Comparison of ENCODE assay signal across 9 mouse cellular contexts in the genomic region with DNA sequence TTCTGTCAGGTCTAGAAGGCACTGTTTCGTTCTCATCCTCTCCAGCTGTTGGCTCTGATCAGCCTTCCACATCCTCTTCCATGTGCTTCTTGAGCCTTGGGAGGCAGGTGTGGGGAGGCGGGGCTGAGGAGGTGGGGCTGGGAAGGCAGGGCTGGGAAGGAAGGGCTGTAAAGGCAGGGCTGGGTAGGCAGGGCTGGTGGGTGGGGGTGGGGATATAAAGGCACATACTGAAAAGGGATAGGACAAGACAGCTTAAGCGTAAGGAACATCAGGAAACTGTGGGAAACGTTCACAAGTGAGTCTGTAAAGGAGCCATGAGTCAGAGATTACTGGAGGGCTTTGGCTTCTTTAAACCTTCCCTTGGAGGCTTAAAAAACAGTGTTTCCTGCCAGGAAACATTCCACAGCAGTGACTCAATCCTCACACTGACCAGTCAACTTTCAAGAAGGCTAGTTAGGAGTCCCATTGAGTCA. TPM values are rescaled to one million over a fixed set of nuclear protein-coding genes. Genes with fewer than 3 reads are reported as not detected.
DNase-seq lines count a peak whose midpoint lies in the region; ATAC-seq and TF ChIP-seq lines count a peak whose summit lies in the region.
"Had no signal": no experiment of that assay in that cellular context is flagged by ENCODE, and none has a peak within 500 bp of the region (broad histone marks: within the 10 kb centered on the region; RNA-seq: fewer than 3 reads in every experiment).

No protein-coding gene starts in this region.

- 44% methylated on average over 4 of the region's 4 CpGs for whole genome bisulfite sequencing in limb, embryonic 13.5 days
- WGBS in limb, embryonic 10.5 days, result 63% methylated on average over 4 of the region's 4 CpGs
- WGBS in stomach, embryonic 14.5 days, result 50% methylated on average over 4 of the region's 4 CpGs

- TF ChIP-seq POLR2A in bone marrow macrophage, adult 2 months (IDR thresholded peaks at IDR 0.05; ENCODE audit: borderline replicate concordance, low read depth, low read length), result no peak

- H3K9me3 ChIP-seq in limb, embryonic 13.5 days, result peaks cover 11% of the 10 kb centered on the region; the same call in 1 of the 2 replicates
- no peaks in the 10 kb centered on the region for H3K9me3 ChIP-seq in limb, embryonic 10.5 days (replicated peaks)
- H3K9me3 ChIP-seq in stomach, embryonic 14.5 days (ENCODE audit: control insufficient read depth, low read depth, low read length), result peaks cover 5% of the 10 kb centered on the region; the same call in 1 of the 2 replicates

- no peak overlapping the region for H3K27ac ChIP-seq in limb, embryonic 13.5 days
- H3K27ac ChIP-seq in limb, embryonic 10.5 days, result no peak overlapping the region
- H3K27ac ChIP-seq in bone marrow macrophage, adult 2 months (ENCODE audit: insufficient read depth, low read depth, low read length), result peak overlapping the region; percentile 37
- H3K27ac ChIP-seq in stomach, embryonic 14.5 days (ENCODE audit: low read length), result no peak overlapping the region
- H3K27ac ChIP-seq: forebrain, embryonic 13.5 days; limb, embryonic 12.5 days had no signal

- H3K4me3 ChIP-seq in limb, embryonic 13.5 days, result no peak overlapping the region
- H3K4me3 ChIP-seq in limb, embryonic 10.5 days, result no peak overlapping the region
- no peak overlapping the region for H3K4me3 ChIP-seq in bone marrow macrophage, adult 2 months (ENCODE audit: insufficient read depth, low read length)
- no peak overlapping the region for H3K4me3 ChIP-seq in stomach, embryonic 14.5 days (ENCODE audit: low read depth, low read length)
- H3K4me3 ChIP-seq: forebrain, embryonic 13.5 days; limb, embryonic 12.5 days had no signal

- peak; percentile 80 for ATAC-seq in limb, embryonic 13.5 days (ENCODE audit: low FRiP score, low read depth)
- ATAC-seq in stomach, embryonic 14.5 days (ENCODE audit: insufficient number of reproducible peaks, insufficient read depth, low FRiP score, low read depth), result peak; percentile 46; the same call in 1 of the 2 replicates
- ATAC-seq: forebrain, embryonic 13.5 days had no signal

- H3K9ac ChIP-seq in limb, embryonic 13.5 days, result no peak overlapping the region
- no peak overlapping the region for H3K9ac ChIP-seq in stomach, embryonic 14.5 days (replicated peaks; ENCODE audit: low read depth, low read length)
- H3K9ac ChIP-seq: forebrain, embryonic 13.5 days; limb, embryonic 12.5 days had no signal

- H3K27me3 ChIP-seq in limb, embryonic 13.5 days, result no peaks in the 10 kb centered on the region
- H3K27me3 ChIP-seq in limb, embryonic 10.5 days (ENCODE audit: low read depth, poor library complexity, severe bottlenecking), result no peaks in the 10 kb centered on the region
- no peaks in the 10 kb centered on the region for H3K27me3 ChIP-seq in stomach, embryonic 14.5 days (ENCODE audit: control insufficient read depth, insufficient read depth, low read length)
- H3K27me3 ChIP-seq: limb, embryonic 12.5 days had no signal

- H3K36me3 ChIP-seq in limb, embryonic 13.5 days, result peaks cover 4% of the 10 kb centered on the region; the same call in 1 of the 2 replicates
- H3K36me3 ChIP-seq in limb, embryonic 10.5 days, result no peaks in the 10 kb centered on the region
- no peaks in the 10 kb centered on the region for H3K36me3 ChIP-seq in stomach, embryonic 14.5 days (ENCODE audit: control insufficient read depth, insufficient read depth, low read length)
- H3K36me3 ChIP-seq: limb, embryonic 12.5 days had no signal

- no peak for DNase-seq in limb, embryonic 10.5 days (ENCODE audit: low spot score)
- peak; percentile 36 for DNase-seq in heart, postnatal 4 days
- no peak for DNase-seq in frontal cortex, postnatal 14 days (ENCODE audit: low spot score in 2 of 2)
- no peak for DNase-seq in layer of hippocampus, postnatal 14 days (ENCODE audit: low spot score in 2 of 2)

- peaks cover 3% of the 10 kb centered on the region; the same call in 1 of the 2 replicates for H3K4me1 ChIP-seq in limb, embryonic 13.5 days
- 0 out of 2 replicates have a peak, but pooled peaks cover 2% of the 10 kb centered on the region for H3K4me1 ChIP-seq in limb, embryonic 10.5 days
- peaks cover 49% of the 10 kb centered on the region for H3K4me1 ChIP-seq in bone marrow macrophage, adult 2 months (ENCODE audit: control insufficient read depth, insufficient read depth, low read length)
- H3K4me1 ChIP-seq in stomach, embryonic 14.5 days (ENCODE audit: control insufficient read depth, insufficient read depth, low read length), result 0 out of 2 replicates have a peak, but pooled peaks cover 3% of the 10 kb centered on the region
- H3K4me1 ChIP-seq: forebrain, embryonic 13.5 days; limb, embryonic 12.5 days had no signal

- no peak overlapping the region for H3K4me2 ChIP-seq in limb, embryonic 13.5 days (replicated peaks)
- no peak overlapping the region for H3K4me2 ChIP-seq in stomach, embryonic 14.5 days (replicated peaks; ENCODE audit: low read depth, low read length)
- H3K4me2 ChIP-seq: forebrain, embryonic 13.5 days; limb, embryonic 12.5 days had no signal

- no peak for TF ChIP-seq CTCF in bone marrow macrophage, adult 2 months (IDR thresholded peaks at IDR 0.05; ENCODE audit: low read depth, low read length)

RNA-seq across cellular contexts. Expression of a gene that starts 21.0 kb away (rescaled TPM):
- polyA plus RNA-seq in limb, embryonic 13.5 days (2015; fragmentation: Nextera tagmentation; extraction: Ambion mirVana), result not detected in 2 replicates
- not detected in 2 replicates for polyA plus RNA-seq in limb, embryonic 10.5 days (2016; fragmentation: Nextera tagmentation; extraction: Ambion mirVana)
- not detected in 2 replicates for polyA plus RNA-seq in bone marrow macrophage, adult 2 months (2012; ENCODE audit: insufficient read depth, insufficient read length, missing spikeins)
- total RNA-seq in heart, postnatal 4 days (2021), result not detected
- 0.70 TPM in 1 of 2 replicates, not detected in the other for polyA plus RNA-seq in stomach, embryonic 14.5 days (2014; fragmentation: Nextera tagmentation; extraction: Ambion mirVana)
- total RNA-seq in layer of hippocampus, postnatal 14 days (2021), result not detected
- polyA plus RNA-seq: forebrain, embryonic 13.5 days; limb, embryonic 12.5 days had no signal
